Mouse (Mus musculus) thymus, postnatal 4 days (tissue): ENCODE data around the gene Igf2bp1.

ENCODE experiments used
- DNase-seq: peaks from one replicate; pipeline ENCODE4 v3.0.0; 2021

Igf2bp1 gene

GRCm38 (mm10) chr11:96006852-96007515 is 1.2 kb upstream of the Igf2bp1 start:
- DNase-seq = peak; percentile 53

DNA sequence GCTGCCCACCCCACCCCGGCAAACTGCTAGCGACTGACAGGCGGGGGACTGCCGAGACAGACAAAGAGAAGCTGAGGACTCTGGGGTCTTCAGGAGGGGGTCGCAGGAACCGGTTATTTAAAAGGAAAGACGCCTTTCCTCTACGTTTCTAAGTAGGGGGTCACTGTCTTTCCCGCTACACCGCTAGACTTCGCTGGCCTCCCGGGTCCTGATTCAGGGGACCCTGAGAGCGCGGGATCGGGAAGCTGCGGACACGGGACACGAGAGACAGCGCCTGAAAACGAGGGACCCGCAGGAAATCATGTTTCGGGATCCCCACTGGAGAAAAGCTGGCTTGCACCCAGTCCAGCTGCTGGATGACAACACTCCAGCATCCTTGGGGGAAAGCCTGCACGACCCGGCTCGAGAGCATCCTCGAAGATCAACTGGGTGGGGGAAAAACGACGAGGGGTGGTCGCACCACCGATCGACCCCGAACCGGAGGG is 669 bp upstream of the Igf2bp1 start:
- DNase-seq = peak; percentile 34

- DNase-seq = peak; percentile 61
These were observed 842 bp downstream of the Igf2bp1 start for GRCm38 (mm10) chr11:96004793-96005402.

GRCm38 (mm10) chr11:96003969-96004792 is 1.6 kb downstream of the Igf2bp1 start:
- no peak for DNase-seq

- DNase-seq = no peak
These were observed 2.4 kb downstream of the Igf2bp1 start for GRCm38 (mm10) chr11:96003100-96003900.

- DNase-seq = no peak
These were observed 11.6 kb downstream of the Igf2bp1 start for GRCm38 (mm10) chr11:95994151-95994550.

DNA sequence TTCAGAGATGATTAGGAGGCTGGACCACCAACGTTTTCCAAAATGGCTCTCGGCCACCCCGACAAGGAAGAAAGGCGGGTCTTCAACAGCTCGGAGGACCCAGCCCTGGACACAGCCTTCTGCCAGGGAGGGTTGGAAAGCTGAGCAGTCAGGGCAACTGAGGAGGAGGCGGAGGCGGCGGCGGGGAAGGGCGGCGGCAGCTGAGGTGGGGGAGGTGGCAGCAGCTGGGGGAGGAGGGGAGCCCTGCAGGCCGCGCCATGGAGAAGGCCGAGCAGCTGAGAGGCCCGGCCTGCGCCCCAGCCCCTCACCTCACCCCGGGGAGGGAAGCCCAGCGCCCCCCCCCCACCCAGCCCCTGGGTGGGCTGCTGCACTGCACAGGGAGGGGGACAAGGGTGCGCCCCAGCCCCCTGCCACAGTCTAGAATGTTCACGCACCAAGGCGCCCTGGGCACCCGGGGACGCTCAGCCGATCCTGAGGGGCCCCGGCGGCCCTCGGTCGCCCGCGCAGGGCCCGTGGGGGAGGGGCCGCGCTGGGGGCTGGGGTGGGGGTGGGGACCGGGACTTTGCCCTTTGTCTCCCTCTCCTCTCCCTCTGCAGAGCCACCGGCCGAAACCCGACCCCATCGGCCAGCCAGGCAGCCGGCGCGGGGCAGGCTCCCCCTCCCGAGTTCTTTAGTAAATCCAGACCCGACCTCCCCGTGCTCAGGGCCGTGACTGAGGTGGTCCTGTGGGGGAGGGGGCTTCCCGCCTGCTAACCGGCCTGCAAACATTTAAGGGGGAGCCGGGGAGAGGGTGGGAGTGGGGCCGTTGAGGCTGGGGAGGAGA is 14.6 kb downstream of the Igf2bp1 start:
- DNase-seq = peak; percentile 37

GRCm38 (mm10) chr11:95990431-95990830 is 15.3 kb downstream of the Igf2bp1 start:
- DNase-seq = no peak

GRCm38 (mm10) chr11:95989864-95990263 is 15.9 kb downstream of the Igf2bp1 start:
- DNase-seq = no peak

DNA sequence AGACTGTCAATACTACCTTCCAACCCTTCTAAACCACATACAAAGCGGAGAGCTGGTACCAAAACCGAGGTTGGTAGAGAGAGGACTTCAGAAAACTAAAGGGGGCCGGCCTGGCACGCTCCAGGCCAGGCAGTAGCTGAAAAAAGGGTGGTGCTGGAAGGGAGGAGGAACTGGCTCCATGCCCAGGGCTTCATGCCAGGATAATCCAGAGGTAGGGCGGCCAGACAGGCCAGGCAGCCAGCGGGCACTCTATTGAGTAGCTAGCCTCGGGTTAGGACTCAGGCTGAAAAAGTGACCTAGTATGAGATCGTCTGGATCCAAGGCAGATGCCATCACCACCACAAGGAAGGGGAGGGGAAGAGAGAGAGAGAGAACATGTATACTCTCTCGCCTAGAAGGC is 17.2 kb downstream of the Igf2bp1 start:
- no peak for DNase-seq

- no peak for DNase-seq
These were observed 17.8 kb downstream of the Igf2bp1 start for GRCm38 (mm10) chr11:95987854-95988447.

DNA sequence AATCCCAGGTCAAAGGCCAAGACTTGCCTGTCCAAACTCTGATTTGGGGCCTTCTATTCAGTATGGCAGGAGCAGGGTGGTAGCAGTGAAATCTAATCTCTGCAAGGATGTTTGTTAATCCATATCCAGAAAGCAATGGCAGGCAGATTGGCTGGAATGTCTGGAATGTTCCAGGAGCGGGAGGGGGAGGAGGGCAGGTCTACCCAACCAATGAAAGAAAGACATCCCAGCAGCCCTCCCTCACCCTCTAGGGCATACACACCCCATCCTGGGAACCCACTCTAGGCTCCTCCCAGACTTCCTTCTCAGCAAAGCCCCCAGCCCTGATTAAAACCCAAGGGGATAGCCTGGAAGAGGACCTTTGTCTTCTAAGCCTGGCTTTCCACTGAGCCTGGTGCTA is 23.3 kb downstream of the Igf2bp1 start:
- DNase-seq = no peak

DNA sequence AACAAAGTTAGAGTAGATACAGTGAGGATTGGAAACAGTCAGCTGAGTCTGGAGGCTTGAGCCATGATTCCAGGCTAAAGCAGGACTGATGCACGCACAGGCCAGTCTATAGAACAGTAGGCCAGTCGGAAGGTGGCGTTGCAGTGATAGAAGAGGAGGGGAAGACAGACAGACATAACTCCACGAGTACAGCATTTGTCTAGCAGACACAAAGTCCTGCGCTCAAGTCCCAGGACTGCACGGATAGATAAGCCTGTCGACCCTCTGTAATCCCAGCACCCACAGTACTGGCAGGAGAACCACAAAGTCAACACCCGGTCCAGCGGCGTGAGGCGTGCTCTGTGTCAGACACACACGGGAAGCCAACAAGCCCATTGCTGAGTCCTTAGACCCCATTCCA is 23.9 kb downstream of the Igf2bp1 start:
- no peak for DNase-seq

DNA sequence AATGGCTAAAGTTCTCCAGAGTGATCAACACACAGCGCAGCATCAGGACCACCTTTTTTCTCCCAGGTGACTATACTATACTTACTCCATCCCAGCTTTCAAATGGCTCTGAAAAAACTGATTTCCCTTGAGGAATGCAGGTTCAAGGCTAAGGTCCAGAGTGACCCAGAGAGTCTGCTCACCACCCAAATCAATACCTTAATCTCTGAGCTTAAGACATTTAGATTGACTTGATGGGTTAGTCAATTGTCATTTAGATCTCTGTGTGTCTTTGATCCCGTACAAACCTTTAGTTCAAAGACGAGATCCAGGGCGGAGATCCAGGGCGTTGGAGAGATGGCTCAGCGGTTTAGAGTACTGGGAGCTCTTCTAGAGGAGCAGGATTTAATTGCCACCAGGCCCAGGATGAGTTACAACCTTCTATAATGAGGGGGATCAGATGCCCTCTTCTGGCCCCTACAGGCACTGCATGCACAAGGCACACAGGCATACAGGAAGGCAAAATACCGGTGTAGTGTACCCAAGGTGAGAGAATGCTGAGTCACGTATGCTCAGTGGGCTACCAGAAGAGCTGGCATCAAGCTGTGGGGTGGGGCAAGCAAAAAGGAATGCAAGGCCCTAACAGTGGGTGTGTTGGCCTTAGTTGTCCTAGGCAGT is 24.9 kb downstream of the Igf2bp1 start:
- DNase-seq = peak; percentile 83

DNA sequence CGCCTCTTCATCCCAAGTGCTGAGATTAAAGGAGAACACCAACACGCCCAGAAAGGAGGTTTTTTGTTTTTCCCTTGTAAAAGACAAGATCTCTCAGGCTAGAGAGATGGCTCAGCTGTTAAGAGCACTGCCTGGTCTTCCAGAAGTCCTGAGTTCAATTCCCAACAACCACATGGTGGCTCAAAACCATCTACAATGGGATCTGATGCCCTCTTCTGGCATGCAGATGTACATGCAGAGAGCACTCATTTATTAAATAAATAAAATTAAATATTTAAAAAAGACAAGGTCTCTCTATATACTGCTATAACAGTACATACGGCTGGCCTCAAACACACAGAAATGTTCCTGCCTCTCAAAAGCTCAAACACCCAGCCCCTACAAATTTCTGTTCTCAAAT is 27.3 kb downstream of the Igf2bp1 start:
- DNase-seq = no peak

DNA sequence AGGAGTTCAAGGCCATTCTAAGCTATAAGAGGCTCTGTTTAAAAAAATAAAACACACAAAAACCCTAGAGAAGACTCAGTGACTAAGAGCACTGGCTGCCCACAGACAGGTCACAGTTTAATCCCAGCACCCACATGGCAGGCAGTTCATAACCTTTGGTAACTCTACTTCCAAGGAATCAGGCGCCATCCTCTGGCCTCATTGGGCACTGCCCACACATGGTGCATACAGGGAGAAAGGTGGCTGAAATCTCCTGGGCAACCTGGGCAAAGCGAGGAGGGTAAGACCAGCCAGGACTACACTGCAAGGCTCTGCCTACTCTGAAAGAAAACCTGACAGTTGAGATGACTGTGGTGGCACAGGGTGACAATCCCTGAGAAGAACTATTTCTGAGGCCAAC is 29.4 kb downstream of the Igf2bp1 start:
- DNase-seq = peak; percentile 41

DNA sequence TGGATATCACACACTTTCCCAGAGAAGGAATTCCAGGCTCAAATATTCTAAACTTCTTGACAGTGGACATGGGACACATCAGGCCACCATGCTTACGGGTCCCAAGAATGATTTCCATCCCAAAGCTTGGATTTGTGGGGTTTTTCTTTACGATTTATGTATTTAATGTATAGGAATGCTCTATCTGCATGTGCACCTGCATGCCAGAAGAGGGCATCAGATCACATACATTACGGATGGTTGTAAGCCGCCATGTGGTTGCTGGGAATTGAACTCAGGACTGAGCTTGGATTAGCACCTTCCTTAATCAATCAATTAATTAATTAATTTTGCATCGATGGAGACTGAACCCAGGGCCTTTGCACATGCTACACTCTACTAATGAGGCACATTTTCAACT is 30.0 kb downstream of the Igf2bp1 start:
- no peak for DNase-seq

DNA sequence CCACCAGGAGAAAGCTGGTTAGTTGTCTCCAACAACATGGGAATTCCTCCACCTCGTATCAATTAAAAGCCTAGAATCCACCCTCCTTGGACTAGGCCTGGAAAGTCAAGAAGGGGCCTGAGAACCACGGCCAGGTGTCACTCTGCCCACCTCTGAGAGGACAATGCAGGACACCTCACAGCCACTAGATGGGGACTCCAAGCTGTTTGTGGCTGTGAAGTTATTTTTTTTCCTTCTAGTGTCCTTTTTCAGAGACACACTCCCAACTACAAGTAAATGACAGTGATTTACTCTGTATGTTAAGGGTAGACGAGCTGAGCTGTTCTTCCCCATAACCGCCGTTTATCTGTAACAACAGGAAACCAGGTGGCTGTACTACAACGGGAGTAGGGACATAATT is 32.6 kb downstream of the Igf2bp1 start:
- DNase-seq = no peak

DNA sequence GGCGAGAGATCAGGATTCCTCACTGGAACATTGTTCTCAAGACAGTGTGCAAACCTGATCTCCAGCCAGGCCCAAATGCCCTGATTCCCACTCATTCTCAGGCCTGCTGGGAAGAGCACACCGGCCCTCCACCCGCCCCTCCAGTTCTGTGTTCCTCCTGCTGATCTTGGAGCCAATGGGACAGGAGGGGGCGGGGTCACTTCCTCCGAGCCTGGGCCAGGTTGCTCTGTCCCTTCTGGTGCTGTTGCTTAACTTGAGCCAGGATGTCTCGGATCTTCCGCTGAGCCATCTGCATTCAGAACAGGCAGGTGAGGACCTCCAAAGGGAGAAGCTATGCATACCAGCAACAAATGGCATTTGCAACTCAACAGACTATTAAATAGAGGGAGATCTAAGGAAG is 42.4 kb downstream of the Igf2bp1 start:
- no peak for DNase-seq

DNA sequence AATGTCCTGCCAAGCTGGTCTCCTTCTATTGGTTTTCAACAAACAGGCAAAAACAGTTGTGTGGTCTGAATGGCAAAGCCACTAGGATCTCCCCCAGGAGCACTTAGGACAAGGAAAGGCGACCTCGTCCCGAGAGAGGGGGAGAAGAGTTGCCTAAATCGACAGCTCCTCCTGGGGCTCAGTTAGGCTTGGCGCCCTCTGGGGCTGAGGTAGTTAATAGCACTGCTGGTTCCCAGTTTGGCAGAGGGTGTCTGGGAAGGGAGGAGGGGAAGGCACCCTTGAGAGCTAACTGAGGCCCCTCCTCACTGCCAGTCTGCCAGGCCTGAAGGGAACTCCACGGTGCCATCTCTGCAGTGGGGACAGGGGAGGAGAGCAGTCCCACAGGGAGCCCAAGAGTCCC is 46.6 kb downstream of the Igf2bp1 start:
- peak; percentile 57 for DNase-seq

DNA sequence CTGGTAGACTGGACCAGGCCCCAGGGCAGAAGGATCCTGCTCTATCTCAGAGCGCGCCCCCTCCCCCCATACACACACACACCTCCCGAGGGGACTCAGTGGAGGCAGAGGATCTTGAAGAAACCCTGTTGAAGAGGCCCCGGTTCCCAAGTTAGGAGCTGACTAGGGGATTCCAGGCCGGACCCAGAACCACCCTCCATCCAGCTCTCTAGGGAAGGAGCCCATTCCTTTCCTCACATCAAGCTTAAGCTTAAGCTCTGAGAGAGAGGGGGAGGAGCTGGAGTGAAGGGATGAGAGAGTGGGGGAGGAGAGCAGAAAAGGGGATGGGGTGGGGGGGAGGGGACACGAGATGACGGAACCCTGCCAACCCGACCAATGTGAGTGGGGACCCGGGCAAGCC is 47.5 kb downstream of the Igf2bp1 start:
- no peak for DNase-seq
